Mouse (Mus musculus): ENCODE measurements at regions not wholly inside any gene's neighbourhood (a gene's known extent, or its start where the extent isn't known, plus 50 kb on each side); places are given as distances from the start of the nearest gene placed in this dataset.

- no peak for DNase-seq
Observed at GRCm38 (mm10) chr4:81005507-81006328, 95.3 kb downstream of the Lurap1l start.

DNA sequence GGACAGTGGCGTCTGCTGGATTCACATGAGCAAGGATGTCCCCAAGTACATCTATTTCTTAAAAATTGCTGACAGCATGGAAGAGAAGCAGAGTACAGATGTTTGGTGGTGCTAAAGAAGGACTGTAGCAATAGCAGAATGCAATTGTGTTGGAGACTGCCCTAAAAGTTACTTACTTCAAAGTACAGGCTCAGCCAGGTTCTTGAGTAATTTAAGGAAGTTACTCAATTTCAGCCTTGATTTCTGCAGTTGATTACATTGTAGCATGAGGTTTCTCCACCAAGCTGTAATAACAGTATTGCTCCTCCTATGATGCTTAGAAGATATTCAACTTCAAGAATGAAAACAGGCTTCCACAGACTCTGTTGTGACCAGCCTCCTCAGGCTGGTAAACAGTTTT, 96.1 kb downstream of the Lurap1l start:
- no peak for DNase-seq

GRCm38 (mm10) chr4:81021850-81022249, 111.4 kb downstream of the Lurap1l start:
- no peak for DNase-seq

GRCm38 (mm10) chr4:81023436-81023983, 113.1 kb downstream of the Lurap1l start:
- DNase-seq, result no peak

DNA sequence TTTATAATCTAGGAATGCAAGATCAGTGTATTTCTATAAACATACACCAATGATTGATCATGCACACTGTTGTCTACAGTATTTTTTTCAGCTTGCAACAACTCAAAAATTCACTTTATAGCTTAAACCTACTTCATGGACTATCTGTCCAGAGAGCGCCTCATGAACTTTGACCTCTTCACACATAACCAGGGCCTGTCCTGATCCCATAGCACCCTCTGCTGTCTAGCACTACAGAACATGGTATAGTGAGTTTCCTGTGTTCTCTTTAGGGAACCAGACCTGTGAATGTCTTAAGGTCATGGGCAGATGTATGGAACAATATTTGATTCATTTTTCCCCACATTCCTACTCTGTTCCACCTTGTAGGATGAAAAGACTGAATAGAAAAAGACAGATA, 117.1 kb downstream of the Lurap1l start:
- DNase-seq, result no peak

DNA sequence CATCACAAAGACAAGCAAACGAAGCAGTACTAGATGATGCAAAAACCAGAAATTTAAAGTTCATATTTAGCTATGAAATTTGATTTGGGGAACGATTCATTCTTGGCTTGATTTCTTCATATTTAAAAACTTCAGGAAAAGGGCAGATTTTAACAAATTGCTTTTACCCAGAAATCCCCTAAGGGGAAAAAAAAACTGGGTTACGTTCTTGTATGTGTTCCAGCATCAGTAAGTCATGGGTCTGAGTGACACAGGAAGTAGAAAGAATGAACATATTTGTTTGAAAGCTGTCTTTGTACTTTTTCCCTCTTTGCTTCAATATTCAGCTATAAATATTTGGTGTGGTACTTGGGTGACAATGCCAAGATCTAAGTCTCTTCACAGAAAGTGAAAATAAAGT, 120.2 kb downstream of the Lurap1l start:
- no peak for DNase-seq

DNA sequence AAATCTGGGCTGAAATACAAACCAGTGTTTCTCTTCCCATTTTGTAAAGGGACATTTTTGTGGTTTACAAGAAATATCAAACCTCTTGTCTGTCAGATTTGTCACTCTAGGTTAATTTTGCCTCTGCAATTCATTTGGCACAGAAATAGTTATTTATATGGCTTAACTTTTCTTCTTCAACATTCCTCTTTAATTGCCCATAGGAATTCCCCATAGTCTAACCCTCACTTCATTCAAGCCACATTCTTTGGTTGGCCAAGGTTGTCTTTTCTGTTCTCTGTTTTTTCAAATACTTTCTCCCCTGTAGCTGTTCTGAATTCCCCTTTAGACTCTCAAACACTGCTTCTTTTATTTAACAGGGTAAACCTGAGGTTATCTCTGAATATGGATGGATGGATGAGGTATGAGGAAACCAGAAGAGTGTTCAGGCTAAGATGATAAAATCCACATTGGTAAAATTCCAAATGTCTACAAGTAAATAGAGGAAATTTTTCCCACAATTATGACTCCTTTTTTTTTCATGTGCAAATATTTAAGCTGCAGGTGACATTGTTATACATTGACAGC, 127.0 kb downstream of the Lurap1l start:
- no peak for DNase-seq

- no peak for DNase-seq
Observed at GRCm38 (mm10) chr4:81058227-81058626, 147.8 kb downstream of the Lurap1l start.

DNA sequence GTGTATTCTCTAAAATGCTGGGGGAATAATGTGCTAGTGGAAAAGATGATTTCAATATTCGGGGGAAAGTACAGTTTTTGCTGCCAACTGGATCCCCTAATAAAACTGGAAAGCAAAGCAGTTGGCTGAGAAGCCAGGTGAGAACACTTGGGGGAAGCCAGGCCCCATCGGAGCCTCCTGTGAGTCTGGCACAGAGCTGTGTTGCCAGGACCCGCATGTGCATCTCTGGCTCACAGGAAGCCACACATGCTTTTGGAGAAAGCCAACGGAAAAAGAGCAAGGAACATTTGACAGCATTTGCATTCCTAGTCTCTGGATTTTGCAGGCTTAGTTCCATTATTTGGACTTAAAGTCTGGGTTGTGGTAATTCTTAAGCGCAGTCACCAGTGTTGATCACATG, 148.4 kb downstream of the Lurap1l start:
- DNase-seq, result no peak

GRCm38 (mm10) chr4:81059356-81059755, 148.9 kb downstream of the Lurap1l start:
- no peak for DNase-seq

- DNase-seq, result no peak
Observed at GRCm38 (mm10) chr4:81082290-81082947, 172.0 kb downstream of the Lurap1l start.

DNA sequence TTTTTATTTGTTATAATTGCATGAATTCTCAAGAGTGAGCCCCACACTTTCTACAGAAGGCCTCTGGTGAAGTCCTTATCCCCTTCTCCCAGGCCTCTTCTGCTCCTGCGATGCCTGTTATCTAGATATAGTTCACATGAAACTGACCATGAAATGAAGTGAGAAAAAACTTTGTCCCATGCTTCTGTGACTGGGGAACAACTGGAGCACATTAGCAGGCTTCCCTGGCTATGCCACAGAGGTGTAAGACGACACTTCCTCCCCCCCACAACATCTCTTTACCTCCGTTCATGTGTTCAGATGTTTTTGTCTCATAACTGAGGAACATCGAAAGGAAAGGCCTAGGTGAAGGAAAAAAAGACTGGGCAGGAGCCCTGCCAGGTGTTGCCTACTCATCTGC, 174.7 kb downstream of the Lurap1l start:
- DNase-seq, result no peak

- DNase-seq, result no peak
Observed at GRCm38 (mm10) chr4:81096581-81096980, 186.1 kb downstream of the Lurap1l start.

- DNase-seq, result no peak
Observed at GRCm38 (mm10) chr4:81097597-81097996, 187.2 kb downstream of the Lurap1l start.

- DNase-seq, result no peak
Observed at GRCm38 (mm10) chr4:81101049-81101448, 190.6 kb downstream of the Lurap1l start.

DNA sequence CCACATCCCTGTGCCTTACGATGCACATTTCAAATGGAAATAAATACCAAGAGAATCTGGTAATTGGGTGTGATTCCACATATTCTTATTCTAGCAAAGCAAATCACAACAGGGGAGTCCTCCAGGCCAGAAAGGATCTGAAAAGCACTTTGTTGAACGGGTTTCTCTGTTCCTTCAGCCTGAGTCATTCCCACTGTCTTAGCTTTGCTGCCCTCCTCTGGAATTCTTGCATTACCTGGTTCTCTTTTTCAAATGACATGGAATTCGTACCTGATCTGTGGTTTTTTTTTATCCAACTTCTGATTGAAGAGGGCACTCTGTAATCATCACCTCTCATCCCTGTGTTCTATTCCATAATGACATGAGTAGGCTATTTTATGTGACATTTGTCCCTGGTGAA, 200.9 kb downstream of the Lurap1l start:
- DNase-seq, result no peak

- DNase-seq, result no peak
Observed at GRCm38 (mm10) chr4:81116411-81116810, 206.0 kb downstream of the Lurap1l start.

DNA sequence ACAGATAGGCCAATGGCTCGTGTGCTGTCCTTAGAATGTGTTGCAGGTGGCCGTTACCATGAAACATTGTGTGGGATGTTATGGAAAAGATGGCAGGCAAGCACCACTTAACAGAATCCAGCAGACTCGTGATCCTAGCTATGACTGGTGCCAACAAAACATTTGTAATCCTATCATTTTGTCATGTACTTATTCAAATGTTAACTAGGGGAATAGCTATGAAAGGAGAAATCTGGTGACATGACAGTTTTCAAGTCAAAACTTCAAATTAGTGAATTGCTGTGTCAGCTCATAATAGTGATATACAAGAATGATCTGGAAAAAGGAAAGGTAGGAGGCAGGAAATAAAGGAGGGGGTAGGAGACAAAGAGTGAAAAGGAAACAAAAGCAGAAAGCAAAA, 213.7 kb downstream of the Lurap1l start:
- no peak for DNase-seq

- no peak for DNase-seq
Observed at GRCm38 (mm10) chr4:81129874-81130273, 219.4 kb downstream of the Lurap1l start.

GRCm38 (mm10) chr4:81173111-81173510, 262.7 kb downstream of the Lurap1l start:
- no peak for DNase-seq

DNA sequence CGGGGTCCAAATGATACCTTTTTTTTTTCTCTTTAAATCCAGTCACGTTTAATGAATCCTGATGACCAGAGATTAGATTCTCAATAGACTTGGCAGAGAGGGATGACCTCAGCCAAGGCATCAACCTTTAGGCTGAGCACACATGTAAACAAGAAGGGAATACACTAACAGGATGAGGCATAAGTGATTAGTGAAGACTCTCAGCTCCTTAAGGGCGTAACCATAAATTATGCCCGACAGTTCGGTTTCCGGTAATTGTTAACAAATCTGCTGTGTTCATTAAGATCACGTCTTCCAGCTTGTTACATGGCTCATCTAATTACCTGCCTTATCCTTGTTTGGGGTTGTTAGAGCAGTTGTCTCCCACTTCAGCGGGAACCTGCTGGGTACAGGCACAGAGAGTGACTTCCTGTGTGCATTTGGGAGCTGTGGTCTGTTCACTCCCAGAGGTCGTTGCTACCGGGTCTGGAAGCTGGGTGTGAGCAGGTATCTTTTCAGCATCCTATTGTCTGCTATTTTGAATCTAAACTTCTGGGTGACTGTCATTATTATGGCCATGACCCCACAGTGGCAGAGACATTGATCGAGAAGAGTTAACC, 265.1 kb downstream of the Mpdz start:
- no peak for DNase-seq

- no peak for DNase-seq
Observed at GRCm38 (mm10) chr4:81178047-81178781, 264.4 kb downstream of the Mpdz start.

DNA sequence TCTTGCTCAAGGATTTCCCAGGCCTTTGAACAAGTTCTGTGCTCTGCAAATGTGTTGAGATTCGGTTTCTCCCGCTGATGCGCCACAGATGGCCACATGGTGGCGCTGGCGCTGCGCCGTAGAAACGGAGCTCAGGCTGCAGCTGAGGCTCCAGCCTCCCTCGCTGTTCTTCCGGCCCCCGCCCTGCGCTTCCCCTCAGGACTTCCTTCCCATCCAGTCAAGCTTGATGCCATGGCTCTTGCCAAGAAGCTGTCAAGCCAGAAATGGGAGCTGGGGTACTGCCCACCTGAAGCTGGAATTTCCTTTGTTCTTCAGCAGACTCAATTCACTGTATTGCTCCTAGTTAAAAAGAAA, 263.9 kb downstream of the Mpdz start:
- peak; percentile 11 for DNase-seq

Measured in thymus, postnatal 25 days (tissue).